Mouse (Mus musculus) heart, postnatal 0 days (tissue): ENCODE measurements at regions not wholly inside any gene's neighbourhood (a gene's known extent, or its start where the extent isn't known, plus 50 kb on each side); places are given as distances from the start of the nearest gene placed in this dataset.
A peak's percentile ranks its signal among the peaks of the same experiment; 100 is the strongest.

ENCODE experiments used
- ATAC-seq: fragments of 200-750 bp; cut with Nextera tagmentation; 2 replicates; pipeline ENCODE4 v1.8.0; 2017; ENCODE audit warnings: low read depth, moderate number of reproducible peaks, moderate library complexity; ENCODE audit not compliant: insufficient read depth
- DNase-seq: peaks from one replicate; pipeline ENCODE4 v3.0.0-alpha.2; 2016; ENCODE audit warnings: low spot score
- H3K27ac ChIP-seq: fragments of 300-500 bp; sonication (generic); 2 replicates; pipeline ENCODE4 v1.5.1; 2014; ENCODE audit warnings: low read depth, mild to moderate bottlenecking
- H3K27me3 ChIP-seq: fragments of 300-500 bp; sonication (generic); 2 replicates; pipeline ENCODE4 v1.6.1; 2014; ENCODE audit warnings: low read length, mixed read lengths; ENCODE audit not compliant: control insufficient read depth, insufficient read depth
- H3K36me3 ChIP-seq: fragments of 300-500 bp; sonication (generic); replicated peaks from 2 replicates; pipeline ENCODE4 v1.6.1; 2014; ENCODE audit warnings: low read length, mixed read lengths; ENCODE audit not compliant: control insufficient read depth, insufficient read depth
- H3K4me1 ChIP-seq: fragments of 300-500 bp; sonication (generic); 2 replicates; pipeline ENCODE4 v1.6.1; 2014; ENCODE audit warnings: antibody characterized with exemption; ENCODE audit not compliant: control insufficient read depth, insufficient read depth
- H3K4me2 ChIP-seq: fragments of 300-500 bp; sonication (generic); 2 replicates; pipeline ENCODE4 v1.6.1; 2014; ENCODE audit warnings: low read depth, mild to moderate bottlenecking, low read length, moderate library complexity
- H3K4me3 ChIP-seq: fragments of 300-500 bp; sonication (generic); 2 replicates; pipeline ENCODE4 v1.5.1; 2014; ENCODE audit warnings: low read depth, low read length
- H3K9ac ChIP-seq: fragments of 300-500 bp; sonication (generic); replicated peaks from 2 replicates; pipeline ENCODE4 v1.6.1; 2014; ENCODE audit warnings: low read depth, low read length, mixed read lengths
- H3K9me3 ChIP-seq: fragments of 300-500 bp; sonication (generic); replicated peaks from 2 replicates; pipeline ENCODE4 v1.6.1; 2016; ENCODE audit warnings: low read length; ENCODE audit not compliant: control insufficient read depth
- CTCF ChIP-seq: IDR thresholded peaks from 2 replicates; pipeline ENCODE4 v1.5.1; 2016; ENCODE audit warnings: antibody characterized with exemption, control low read depth, low read depth
- EP300 ChIP-seq: IDR thresholded peaks from 2 replicates; pipeline ENCODE4 v1.6.1; 2016; ENCODE audit warnings: antibody characterized with exemption, low read depth
- WGBS: fragments of 180-500 bp; shearing (Covaris S2); extraction: QIAGEN DNeasy Blood & Tissue Kit; methylation state at CpG from one replicate; pipeline ENCODE4 v1.1.7; 2014; 5-methylcytosine and 5-hydroxymethylcytosine counted together

DNA sequence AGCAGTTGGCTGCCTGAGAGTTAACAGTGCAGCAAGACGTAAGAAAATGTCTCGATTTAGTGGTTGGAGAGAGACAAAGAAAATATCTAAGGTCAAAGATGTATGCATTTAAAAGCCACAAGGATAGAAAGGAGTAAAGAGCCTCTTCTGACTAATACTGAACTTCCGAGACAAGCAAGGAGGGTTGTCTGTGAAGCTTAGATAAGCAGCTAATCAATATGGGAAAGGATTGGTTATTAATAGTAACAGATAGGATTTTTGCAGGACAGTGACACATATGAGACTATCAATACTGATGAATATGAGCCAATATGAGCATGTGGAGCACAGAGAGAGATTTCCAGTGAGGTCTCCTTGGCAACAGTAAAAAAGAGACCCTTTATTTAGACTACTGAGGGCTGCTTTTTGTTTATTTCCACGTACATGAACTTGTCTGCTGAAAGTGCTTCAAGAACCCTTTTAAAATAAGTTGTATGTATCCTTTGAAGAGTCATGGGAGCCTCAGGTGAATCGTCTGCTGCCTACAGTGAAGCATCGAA is 202.2 kb upstream of the Nova1 start:
- Histone ChIP-seq H3K27me3 (no peaks in the 10 kb centered on the region), H3K9me3 (no peaks in the 10 kb centered on the region), H3K4me3 (no peak overlapping the region), H3K36me3 (no peaks in the 10 kb centered on the region), H3K27ac (no peak overlapping the region), H3K4me2 (no peak overlapping the region), H3K4me1 (no peaks in the 10 kb centered on the region), H3K9ac (no peak overlapping the region)
- DNase-seq (no peak), ATAC-seq (no peak)
- TF ChIP-seq CTCF (no peak), EP300 (no peak)
- 62% methylated on average over 6 of the region's 6 CpGs for WGBS

DNA sequence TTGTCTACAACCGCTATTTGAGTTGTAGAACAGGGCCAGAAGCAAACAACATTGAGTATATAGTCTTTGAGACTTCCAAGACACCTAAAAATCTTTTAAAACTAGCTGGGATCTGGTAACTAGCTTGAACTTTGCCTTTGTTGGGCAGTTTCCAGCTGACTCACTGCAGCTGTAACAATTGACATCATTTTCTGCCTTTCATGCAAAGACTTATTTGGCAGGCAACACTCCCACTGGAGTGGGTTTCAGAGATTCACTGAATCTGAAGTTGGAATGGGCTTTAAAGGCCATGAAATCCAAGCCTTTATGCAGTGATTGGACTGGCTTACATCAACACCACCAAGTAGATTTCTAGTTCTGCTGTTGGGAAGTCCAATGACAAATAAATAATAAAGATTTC is 173.6 kb upstream of the Nova1 start:
- 60% methylated on average over 1 of the region's 1 CpGs for WGBS
- Histone ChIP-seq H3K27me3 (no peaks in the 10 kb centered on the region), H3K4me3 (no peak overlapping the region), H3K4me2 (no peak overlapping the region), H3K9me3 (no peaks in the 10 kb centered on the region), H3K9ac (no peak overlapping the region), H3K4me1 (no peaks in the 10 kb centered on the region), H3K27ac (no peak overlapping the region), H3K36me3 (no peaks in the 10 kb centered on the region)
- no peak for ATAC-seq
- TF ChIP-seq EP300 (no peak), CTCF (no peak)
- DNase-seq, result peak; percentile 8

DNA sequence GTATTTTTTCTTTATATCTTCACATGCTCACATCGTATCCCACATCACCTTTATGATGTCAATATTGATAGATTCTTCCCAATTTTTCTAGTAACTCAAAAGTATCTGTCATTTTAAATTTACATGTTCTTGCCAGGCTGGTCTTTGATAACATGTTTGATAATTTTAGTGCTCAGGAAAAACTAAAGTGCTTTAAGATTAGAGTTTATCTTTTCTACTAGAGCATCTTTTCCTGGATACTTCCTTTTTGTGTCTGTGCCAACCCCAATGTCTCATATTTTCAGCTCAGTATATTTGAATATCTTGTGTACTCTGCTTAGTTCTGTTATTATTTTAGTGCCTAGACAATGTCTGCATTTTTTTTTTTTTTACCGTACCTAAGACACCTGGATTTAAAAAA is 170.2 kb upstream of the Nova1 start:
- Histone ChIP-seq H3K27me3 (no peaks in the 10 kb centered on the region), H3K9me3 (no peaks in the 10 kb centered on the region), H3K4me2 (no peak overlapping the region), H3K27ac (no peak overlapping the region), H3K4me3 (no peak overlapping the region), H3K36me3 (no peaks in the 10 kb centered on the region), H3K4me1 (no peaks in the 10 kb centered on the region), H3K9ac (no peak overlapping the region)
- ATAC-seq (no peak), DNase-seq (no peak)
- WGBS, result 70% methylated on average over 2 of the region's 2 CpGs
- TF ChIP-seq EP300 (no peak), CTCF (no peak)

DNA sequence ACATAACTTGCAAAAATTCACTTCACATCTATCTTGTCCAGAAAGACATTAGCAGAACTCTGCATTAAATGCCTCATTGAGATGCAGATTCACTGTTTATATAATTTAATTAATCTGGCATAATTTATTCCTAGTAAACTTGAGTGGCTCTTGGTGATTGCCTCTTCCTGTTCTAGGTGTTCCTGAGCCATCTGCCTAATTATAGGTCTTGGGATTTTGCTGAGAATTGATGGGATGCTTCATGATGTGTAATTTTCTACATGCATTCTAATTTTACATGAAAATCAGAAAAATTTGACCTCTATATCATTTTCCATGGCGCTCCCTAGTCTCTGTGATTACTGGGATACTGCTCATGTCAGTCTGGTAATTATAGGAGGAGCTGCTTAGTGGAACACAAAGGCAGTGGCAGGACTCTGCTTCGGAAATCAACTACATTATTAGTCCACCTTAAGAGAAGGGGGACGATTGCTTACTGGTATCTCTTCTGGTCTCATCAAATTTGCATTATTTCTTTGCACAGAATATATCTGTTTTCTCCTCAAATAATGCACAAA is 131.6 kb upstream of the Nova1 start:
- 72% methylated on average over 3 of the region's 3 CpGs for WGBS
- Histone ChIP-seq H3K4me3 (no peak overlapping the region), H3K36me3 (no peaks in the 10 kb centered on the region), H3K27ac (no peak overlapping the region), H3K27me3 (no peaks in the 10 kb centered on the region), H3K9ac (no peak overlapping the region), H3K4me2 (no peak overlapping the region), H3K9me3 (no peaks in the 10 kb centered on the region), H3K4me1 (no peaks in the 10 kb centered on the region)
- ATAC-seq, result no peak
- DNase-seq, result no peak
- TF ChIP-seq CTCF (no peak), EP300 (no peak)

DNA sequence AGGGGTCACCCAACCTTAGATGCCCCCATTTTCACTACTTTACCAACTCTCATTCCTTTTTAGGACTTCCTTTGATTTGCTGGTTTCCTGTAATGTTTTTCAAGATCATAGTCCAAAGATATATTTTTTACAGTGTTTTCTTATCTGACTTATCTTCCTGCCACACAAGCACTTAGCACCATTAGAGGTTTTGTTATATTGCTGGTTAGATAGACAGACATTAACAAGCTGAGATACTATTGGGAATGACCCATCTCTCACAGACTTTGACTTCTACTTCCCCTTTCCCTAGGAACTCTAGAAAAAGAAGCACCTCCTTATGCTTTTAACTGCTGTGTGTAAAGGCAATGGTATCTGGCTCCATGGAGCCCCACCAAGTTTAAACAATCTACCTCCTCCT is 127.0 kb upstream of the Nova1 start:
- Histone ChIP-seq H3K4me2 (no peak overlapping the region), H3K27ac (no peak overlapping the region), H3K27me3 (no peaks in the 10 kb centered on the region), H3K4me1 (no peaks in the 10 kb centered on the region), H3K4me3 (no peak overlapping the region), H3K9ac (no peak overlapping the region), H3K9me3 (no peaks in the 10 kb centered on the region), H3K36me3 (no peaks in the 10 kb centered on the region)
- no peak for TF ChIP-seq CTCF
- TF ChIP-seq EP300, result no peak
- ATAC-seq (no peak), DNase-seq (no peak)

DNA sequence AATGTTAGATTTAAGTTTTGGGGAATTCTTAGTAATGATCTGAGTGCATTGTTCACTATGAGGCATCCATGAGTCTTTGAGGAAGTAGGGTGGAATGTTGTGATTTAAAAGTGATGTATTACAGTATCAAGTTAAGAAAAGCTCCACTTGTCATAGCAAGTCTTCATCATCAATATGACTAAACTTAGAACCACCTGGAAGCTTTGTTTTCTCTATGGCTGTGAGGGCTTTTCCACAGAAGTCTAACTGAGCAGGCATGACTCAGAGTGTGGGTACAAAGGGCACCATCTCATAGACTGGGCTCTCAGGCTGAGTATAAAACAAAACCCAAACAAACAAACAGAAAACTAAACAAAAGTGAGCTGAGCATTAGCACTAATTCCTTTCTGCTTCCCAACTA is 112.4 kb upstream of the Nova1 start:
- H3K9me3 ChIP-seq, result no peaks in the 10 kb centered on the region
- H3K4me2 ChIP-seq, result no peak overlapping the region
- TF ChIP-seq CTCF (no peak), EP300 (no peak)
- no peak overlapping the region for H3K27ac ChIP-seq
- no peak overlapping the region for H3K9ac ChIP-seq
- no peaks in the 10 kb centered on the region for H3K36me3 ChIP-seq
- H3K4me1 ChIP-seq, result no peaks in the 10 kb centered on the region
- no peak for ATAC-seq
- H3K4me3 ChIP-seq, result no peak overlapping the region
- no peak for DNase-seq
- H3K27me3 ChIP-seq, result no peaks in the 10 kb centered on the region
